Mouse (Mus musculus) embryonic facial prominence, embryonic 15.5 days (tissue): Measurements from ENCODE around the gene Cops4. TPM values are rescaled to one million over a fixed set of nuclear protein-coding genes. Genes with fewer than 3 reads are reported as not detected.

Experiments
- ATAC-seq: fragments of 200-750 bp; cut with Nextera tagmentation; 2 replicates; pipeline ENCODE4 v1.8.0; 2017; ENCODE audit warnings: low read depth, moderate TSS enrichment; ENCODE audit not compliant: insufficient number of reproducible peaks, low FRiP score, low TSS enrichment
- H3K27ac ChIP-seq: fragments of 300-500 bp; sonication (generic); replicated peaks from 2 replicates; pipeline ENCODE4 v1.5.1; 2015; ENCODE audit warnings: mild to moderate bottlenecking, inconsistent platforms
- H3K27me3 ChIP-seq: fragments of 300-500 bp; sonication (generic); 2 replicates; pipeline ENCODE4 v1.6.1; 2015; ENCODE audit warnings: inconsistent platforms
- H3K36me3 ChIP-seq: fragments of 300-500 bp; sonication (generic); 2 replicates; pipeline ENCODE4 v1.6.1; 2015; ENCODE audit warnings: mild to moderate bottlenecking, inconsistent platforms
- H3K4me1 ChIP-seq: fragments of 300-500 bp; sonication (generic); 2 replicates; pipeline ENCODE4 v1.6.1; 2015; ENCODE audit warnings: inconsistent platforms
- H3K4me2 ChIP-seq: fragments of 300-500 bp; sonication (generic); replicated peaks from 2 replicates; pipeline ENCODE4 v1.6.1; 2015; ENCODE audit warnings: mild to moderate bottlenecking, inconsistent platforms
- H3K4me3 ChIP-seq: fragments of 300-500 bp; sonication (generic); replicated peaks from 2 replicates; pipeline ENCODE4 v1.5.1; 2015; ENCODE audit warnings: mild to moderate bottlenecking, inconsistent platforms
- H3K9ac ChIP-seq: fragments of 300-500 bp; sonication (generic); 2 replicates; pipeline ENCODE4 v1.6.1; 2015; ENCODE audit warnings: inconsistent platforms
- H3K9me3 ChIP-seq: fragments of 300-500 bp; sonication (generic); replicated peaks from 2 replicates; pipeline ENCODE4 v1.6.1; 2016; ENCODE audit warnings: inconsistent platforms
- WGBS: fragments of 180-500 bp; shearing (Covaris S2); methylation state at CpG from one replicate; pipeline ENCODE4 v1.1.7; 2015; 5-methylcytosine and 5-hydroxymethylcytosine counted together
- polyA plus RNA-seq: library from polyadenylated mRNA; unstranded; fragments of >200 nt; fragmentation: Nextera tagmentation; extraction: Ambion mirVana; gene quantifications from 2 replicates; pipeline ENCODE4 v1.2.1, GENCODE M21; 2015

Gene Cops4
- polyA plus RNA-seq, 1 experiment from 2014 or later = 180 TPM

GRCm38 (mm10) chr5:100567258-100568032 lies 49.3 kb downstream of the Cops4 start:
- Histone ChIP-seq H3K9ac (no peak overlapping the region), H3K9me3 (no peaks in the 10 kb centered on the region), H3K4me3 (no peak overlapping the region), H3K27me3 (no peaks in the 10 kb centered on the region), H3K4me2 (no peak overlapping the region), H3K27ac (no peak overlapping the region), H3K4me1 (peaks cover 3% of the 10 kb centered on the region; the same call in 1 of the 2 replicates), H3K36me3 (no peaks in the 10 kb centered on the region)
- ATAC-seq = no peak
- WGBS = 69% methylated on average over 13 of the region's 13 CpGs

GRCm38 (mm10) chr5:100568177-100568576 lies 50.1 kb downstream of the Cops4 start:
- Histone ChIP-seq H3K4me2 (no peak overlapping the region), H3K27ac (no peak overlapping the region), H3K27me3 (no peaks in the 10 kb centered on the region), H3K36me3 (no peaks in the 10 kb centered on the region), H3K9me3 (no peaks in the 10 kb centered on the region), H3K9ac (no peak overlapping the region), H3K4me3 (no peak overlapping the region), H3K4me1 (peaks cover 3% of the 10 kb centered on the region; the same call in 1 of the 2 replicates)
- 77% methylated on average over 8 of the region's 8 CpGs for WGBS
- no peak for ATAC-seq

GRCm38 (mm10) chr5:100568802-100569201 lies 50.7 kb downstream of the Cops4 start:
- Histone ChIP-seq H3K4me3 (no peak overlapping the region), H3K4me1 (peaks cover 3% of the 10 kb centered on the region; the same call in 1 of the 2 replicates), H3K27me3 (no peaks in the 10 kb centered on the region), H3K36me3 (no peaks in the 10 kb centered on the region), H3K4me2 (no peak overlapping the region), H3K27ac (no peak overlapping the region), H3K9me3 (no peaks in the 10 kb centered on the region), H3K9ac (no peak overlapping the region)
- WGBS = 83% methylated on average over 3 of the region's 3 CpGs
- ATAC-seq = no peak

GRCm38 (mm10) chr5:100569250-100569934 lies 51.3 kb downstream of the Cops4 start:
- Histone ChIP-seq H3K4me3 (no peak overlapping the region), H3K4me2 (no peak overlapping the region), H3K36me3 (no peaks in the 10 kb centered on the region), H3K4me1 (peaks cover 3% of the 10 kb centered on the region; the same call in 1 of the 2 replicates), H3K27me3 (no peaks in the 10 kb centered on the region), H3K9ac (no peak overlapping the region), H3K9me3 (no peaks in the 10 kb centered on the region), H3K27ac (no peak overlapping the region)
- no peak for ATAC-seq
- 76% methylated on average over 18 of the region's 18 CpGs for WGBS

- Histone ChIP-seq H3K4me2 (no peak overlapping the region), H3K27ac (no peak overlapping the region), H3K9me3 (no peaks in the 10 kb centered on the region), H3K9ac (no peak overlapping the region), H3K36me3 (no peaks in the 10 kb centered on the region), H3K4me1 (peaks cover 3% of the 10 kb centered on the region; the same call in 1 of the 2 replicates), H3K27me3 (no peaks in the 10 kb centered on the region), H3K4me3 (no peak overlapping the region)
- WGBS = 59% methylated on average over 13 of the region's 13 CpGs
- no peak for ATAC-seq
Observed at GRCm38 (mm10) chr5:100569997-100570595, 52.0 kb downstream of the Cops4 start.

GRCm38 (mm10) chr5:100570716-100571115 lies 52.6 kb downstream of the Cops4 start:
- no peak for ATAC-seq
- H3K27me3 ChIP-seq = no peaks in the 10 kb centered on the region
- H3K4me1 ChIP-seq = peaks cover 3% of the 10 kb centered on the region; the same call in 1 of the 2 replicates
- H3K27ac ChIP-seq = no peak overlapping the region
- WGBS = 25% methylated on average over 8 of the region's 8 CpGs
- H3K4me3 ChIP-seq = no peak overlapping the region
- H3K9ac ChIP-seq = no peak overlapping the region
- H3K4me2 ChIP-seq = no peak overlapping the region
- no peaks in the 10 kb centered on the region for H3K36me3 ChIP-seq
- no peaks in the 10 kb centered on the region for H3K9me3 ChIP-seq

GRCm38 (mm10) chr5:100572069-100572468 lies 54.0 kb downstream of the Cops4 start, which contains the start of gene Plac8:
Gene Plac8 (minus strand): TSS chr5:100572245.
- Histone ChIP-seq H3K9ac (no peak within 1 kb of the TSS), H3K27me3 (no peaks in the 10 kb centered on the region), H3K27ac (no peak within 1 kb of the TSS), H3K4me1 (peaks cover 3% of the 10 kb centered on the region; the same call in 1 of the 2 replicates), H3K36me3 (no peaks in the 10 kb centered on the region), H3K4me3 (no peak within 1 kb of the TSS), H3K9me3 (no peaks in the 10 kb centered on the region), H3K4me2 (no peak within 1 kb of the TSS)
- WGBS = 26% methylated on average over 7 of the region's 7 CpGs
- no peak for ATAC-seq

- Histone ChIP-seq H3K9me3 (no peaks in the 10 kb centered on the region), H3K27ac (no peak overlapping the region), H3K4me3 (no peak overlapping the region), H3K9ac (no peak overlapping the region), H3K36me3 (no peaks in the 10 kb centered on the region), H3K27me3 (no peaks in the 10 kb centered on the region), H3K4me1 (peaks cover 3% of the 10 kb centered on the region; the same call in 1 of the 2 replicates), H3K4me2 (no peak overlapping the region)
- no peak for ATAC-seq
- 88% methylated on average over 5 of the region's 5 CpGs for WGBS
Observed at GRCm38 (mm10) chr5:100573256-100573655, 55.1 kb downstream of the Cops4 start.

- Histone ChIP-seq H3K27me3 (no peaks in the 10 kb centered on the region), H3K36me3 (no peaks in the 10 kb centered on the region), H3K4me1 (peaks cover 3% of the 10 kb centered on the region; the same call in 1 of the 2 replicates), H3K9ac (no peak overlapping the region), H3K4me2 (no peak overlapping the region), H3K4me3 (no peak overlapping the region), H3K9me3 (no peaks in the 10 kb centered on the region), H3K27ac (no peak overlapping the region)
- no peak for ATAC-seq
- WGBS = 64% methylated on average over 1 of the region's 1 CpGs
Observed at GRCm38 (mm10) chr5:100574771-100575170, 56.7 kb downstream of the Cops4 start.

- no peak overlapping the region for H3K27ac ChIP-seq
- no peaks in the 10 kb centered on the region for H3K36me3 ChIP-seq
- H3K4me1 ChIP-seq = no peaks in the 10 kb centered on the region
- ATAC-seq = no peak
- H3K4me3 ChIP-seq = no peak overlapping the region
- H3K9ac ChIP-seq = no peak overlapping the region
- H3K9me3 ChIP-seq = no peaks in the 10 kb centered on the region
- no peaks in the 10 kb centered on the region for H3K27me3 ChIP-seq
- 83% methylated on average over 5 of the region's 5 CpGs for WGBS
- H3K4me2 ChIP-seq = no peak overlapping the region
Observed at GRCm38 (mm10) chr5:100578863-100579411, 60.8 kb downstream of the Cops4 start.
